Mouse (Mus musculus): Measurements from ENCODE around the gene Ubl4b.
A peak's percentile ranks its signal among the peaks of the same experiment; 100 is the strongest.

The Ubl4b gene

GRCm38 (mm10) chr3:107554842-107555241 is at the start of gene Ubl4b:
Gene Ubl4b (minus strand): TSS chr3:107555073.
- DNase-seq: no peak

GRCm38 (mm10) chr3:107600127-107600526 is 45.3 kb upstream of the Ubl4b start:
- DNase-seq: no peak

GRCm38 (mm10) chr3:107597586-107598389 is 42.9 kb upstream of the Ubl4b start:
- DNase-seq: no peak

GRCm38 (mm10) chr3:107597134-107597533 is 42.3 kb upstream of the Ubl4b start:
- DNase-seq: no peak

- no peak for DNase-seq
These were observed 41.7 kb upstream of the Ubl4b start for GRCm38 (mm10) chr3:107596559-107596958.

- DNase-seq: peak in 1 of 2 experiments; percentile 1
These were observed 41.1 kb upstream of the Ubl4b start for GRCm38 (mm10) chr3:107595938-107596461.

GRCm38 (mm10) chr3:107595264-107595937 is 40.5 kb upstream of the Ubl4b start:
- DNase-seq: no peak

- DNase-seq: no peak
These were observed 39.9 kb upstream of the Ubl4b start, which contains the start of gene Alx3 for GRCm38 (mm10) chr3:107594662-107595263. Gene Alx3 (plus strand): TSS chr3:107595031.

- no peak for DNase-seq
These were observed 38.8 kb upstream of the Ubl4b start for GRCm38 (mm10) chr3:107593632-107594031.

GRCm38 (mm10) chr3:107591612-107592011 is 36.7 kb upstream of the Ubl4b start:
- no peak for DNase-seq

- DNase-seq: no peak
These were observed 31.6 kb upstream of the Ubl4b start for GRCm38 (mm10) chr3:107586504-107586903.

- DNase-seq: no peak
These were observed 29.0 kb upstream of the Ubl4b start for GRCm38 (mm10) chr3:107583893-107584292.

GRCm38 (mm10) chr3:107582875-107583767 is 28.2 kb upstream of the Ubl4b start:
- DNase-seq: no peak

GRCm38 (mm10) chr3:107582130-107582874 is 27.4 kb upstream of the Ubl4b start:
- DNase-seq: no peak

GRCm38 (mm10) chr3:107581103-107582010 is 26.5 kb upstream of the Ubl4b start:
- no peak for DNase-seq

GRCm38 (mm10) chr3:107579466-107579865 is 24.6 kb upstream of the Ubl4b start:
- DNase-seq: peak in 1 of 2 experiments; percentile 19

GRCm38 (mm10) chr3:107577810-107578390 is 23.0 kb upstream of the Ubl4b start:
- DNase-seq: no peak

GRCm38 (mm10) chr3:107576807-107577206 is 21.9 kb upstream of the Ubl4b start:
- DNase-seq: no peak

- DNase-seq: no peak
These were observed 16.3 kb upstream of the Ubl4b start for GRCm38 (mm10) chr3:107571205-107571604.

- DNase-seq: no peak
These were observed 13.8 kb upstream of the Ubl4b start for GRCm38 (mm10) chr3:107568721-107569120.

Data from lung, adult 18-20 months (tissue).